Mouse (Mus musculus): ENCODE data around the gene Prl. TPM values are rescaled to one million over a fixed set of nuclear protein-coding genes. Genes with fewer than 3 reads are reported as not detected.
A peak's percentile ranks its signal among the peaks of the same experiment; 100 is the strongest.

Prl gene
- polyA plus RNA-seq (2014; fragmentation: Nextera tagmentation; extraction: Ambion mirVana): not detected in 2 replicates

DNA sequence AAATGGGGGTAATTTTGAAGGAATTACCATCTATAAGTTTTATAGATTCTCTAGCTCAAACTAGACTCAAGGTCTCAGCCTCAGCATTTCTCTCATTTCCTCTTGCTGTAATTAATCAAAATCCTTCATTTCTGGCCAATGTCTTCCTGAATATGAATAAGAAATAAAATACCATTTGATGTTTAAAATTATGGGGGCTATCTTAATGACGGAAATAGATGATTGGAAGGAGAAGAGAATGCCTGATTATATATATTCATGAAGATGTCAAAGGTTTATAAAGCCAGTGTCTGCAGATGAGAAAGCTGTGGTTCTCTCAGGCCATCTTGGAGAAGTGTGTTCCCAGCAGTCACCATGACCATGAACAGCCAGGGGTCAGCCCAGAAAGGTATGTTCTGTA lies at the start of gene Prl:
Prl (plus strand) TSS at position 301 of the 400 bp plus-strand sequence.
- Histone ChIP-seq H3K4me2 (ENCODE audit: low read length) (no peak within 1 kb of the TSS), H3K4me3 (ENCODE audit: low read depth, low read length) (no peak within 1 kb of the TSS), H3K4me1 (ENCODE audit: control insufficient read depth, insufficient read depth, low read length) (no peaks in the 10 kb centered on the region), H3K27ac (ENCODE audit: low read depth, low read length) (no peak within 1 kb of the TSS), H3K9ac (ENCODE audit: low read length) (no peak within 1 kb of the TSS), H3K36me3 (ENCODE audit: control insufficient read depth, insufficient read depth, low read length) (no peaks in the 10 kb centered on the region), H3K9me3 (replicated peaks; ENCODE audit: control insufficient read depth, low read length) (no peaks in the 10 kb centered on the region), H3K27me3 (replicated peaks; ENCODE audit: control insufficient read depth, insufficient read depth, low read length) (no peaks in the 10 kb centered on the region)
- 94% methylated on average over 1 of the region's 1 CpGs for WGBS
- ATAC-seq (no peak), DNase-seq (ENCODE audit: low spot score) (no peak)

DNA sequence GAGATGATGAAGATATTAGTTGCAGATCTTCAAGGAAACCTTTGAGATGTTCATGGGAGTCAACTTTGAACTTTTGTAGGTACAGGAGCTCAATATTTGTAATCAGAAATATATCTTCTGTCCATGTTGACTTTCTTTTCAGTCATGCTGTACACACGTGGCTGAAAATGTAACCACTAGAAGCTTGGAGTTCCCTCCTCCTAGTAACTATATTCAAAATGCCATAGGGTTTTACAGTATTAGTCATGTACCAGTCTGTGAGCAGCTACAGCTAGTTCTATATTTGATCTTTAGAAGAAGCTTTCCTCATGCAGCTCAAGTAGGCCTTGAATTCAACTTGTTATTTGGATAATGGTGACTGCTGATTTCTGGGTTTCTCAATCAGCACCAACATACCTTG lies 30.8 kb upstream of the Prl start:
- Histone ChIP-seq H3K36me3 (ENCODE audit: control insufficient read depth, insufficient read depth, low read length) (no peaks in the 10 kb centered on the region), H3K27me3 (replicated peaks; ENCODE audit: control insufficient read depth, insufficient read depth, low read length) (no peaks in the 10 kb centered on the region), H3K9me3 (replicated peaks; ENCODE audit: control insufficient read depth, low read length) (no peaks in the 10 kb centered on the region), H3K4me1 (ENCODE audit: control insufficient read depth, insufficient read depth, low read length) (no peaks in the 10 kb centered on the region), H3K4me2 (ENCODE audit: low read length) (no peak overlapping the region), H3K4me3 (ENCODE audit: low read depth, low read length) (no peak overlapping the region), H3K9ac (ENCODE audit: low read length) (no peak overlapping the region), H3K27ac (ENCODE audit: low read depth, low read length) (no peak overlapping the region)
- ATAC-seq: no peak
- WGBS: 74% methylated on average over 1 of the region's 1 CpGs
- DNase-seq (ENCODE audit: low spot score): no peak

DNA sequence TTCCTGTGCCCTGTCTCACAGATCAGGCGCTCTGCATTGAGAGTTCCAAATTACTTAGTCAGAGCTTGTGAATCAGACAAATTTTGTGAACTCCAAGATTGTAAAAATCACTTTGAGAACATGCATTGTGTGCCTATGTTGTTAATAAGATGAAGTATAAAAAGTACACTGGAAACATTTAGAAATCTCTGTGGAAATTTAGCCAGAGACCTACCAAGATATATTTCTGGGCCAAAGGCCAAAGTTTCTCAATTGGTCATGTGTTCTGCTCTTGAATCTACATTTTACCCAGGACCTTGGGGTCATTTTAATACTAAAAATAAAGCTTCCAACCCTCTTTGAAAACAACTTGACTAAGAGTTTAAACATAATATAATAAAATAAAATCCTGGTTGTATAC lies 30.0 kb upstream of the Prl start:
- DNase-seq (ENCODE audit: low spot score): no peak
- Histone ChIP-seq H3K9me3 (replicated peaks; ENCODE audit: control insufficient read depth, low read length) (no peaks in the 10 kb centered on the region), H3K4me2 (ENCODE audit: low read length) (no peak overlapping the region), H3K4me3 (ENCODE audit: low read depth, low read length) (no peak overlapping the region), H3K36me3 (ENCODE audit: control insufficient read depth, insufficient read depth, low read length) (no peaks in the 10 kb centered on the region), H3K4me1 (ENCODE audit: control insufficient read depth, insufficient read depth, low read length) (no peaks in the 10 kb centered on the region), H3K27me3 (replicated peaks; ENCODE audit: control insufficient read depth, insufficient read depth, low read length) (no peaks in the 10 kb centered on the region), H3K27ac (ENCODE audit: low read depth, low read length) (no peak overlapping the region), H3K9ac (ENCODE audit: low read length) (no peak overlapping the region)
- no peak for ATAC-seq
- 92% methylated on average over 1 of the region's 1 CpGs for WGBS

DNA sequence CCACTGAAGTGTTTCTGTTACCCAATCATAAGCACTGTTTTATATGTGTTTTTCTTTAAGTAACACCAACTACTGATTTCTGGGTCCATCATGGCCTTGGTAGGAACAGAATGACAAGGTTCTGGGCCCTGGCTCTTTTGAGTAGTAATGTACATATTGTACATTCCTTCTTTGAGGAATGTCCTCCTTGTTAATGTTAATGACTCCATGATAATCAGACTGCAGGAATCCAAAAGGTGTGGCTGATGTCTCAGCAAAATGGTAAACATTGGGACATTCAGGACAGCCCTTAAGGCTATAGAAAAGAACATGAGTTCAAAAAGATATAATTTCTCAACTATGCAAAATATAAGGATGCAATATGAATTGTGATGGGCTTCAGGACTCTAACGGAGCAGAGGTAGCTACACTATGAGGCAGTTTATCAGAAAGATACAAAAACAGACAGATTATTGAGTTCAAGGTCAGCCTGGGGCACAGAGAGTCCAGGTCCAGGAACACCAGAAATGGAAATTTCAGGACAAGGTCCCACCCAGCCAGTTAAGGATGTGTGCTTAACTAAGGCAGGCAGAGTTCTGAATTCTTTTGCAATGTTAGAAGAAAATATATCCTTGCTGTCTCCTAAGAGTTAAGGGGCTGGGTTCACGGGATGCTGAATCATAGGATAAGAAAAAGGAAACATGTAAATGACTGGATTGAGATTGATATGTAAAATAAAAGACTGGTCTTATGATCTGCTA lies 28.7 kb upstream of the Prl start:
- no peak for ATAC-seq
- H3K9ac ChIP-seq (ENCODE audit: low read length): no peak overlapping the region
- 90% methylated on average over 2 of the region's 2 CpGs for WGBS
- H3K36me3 ChIP-seq (ENCODE audit: control insufficient read depth, insufficient read depth, low read length): no peaks in the 10 kb centered on the region
- H3K4me2 ChIP-seq (ENCODE audit: low read length): no peak overlapping the region
- H3K9me3 ChIP-seq (replicated peaks; ENCODE audit: control insufficient read depth, low read length): no peaks in the 10 kb centered on the region
- DNase-seq (ENCODE audit: low spot score): no peak
- no peak overlapping the region for H3K27ac ChIP-seq (ENCODE audit: low read depth, low read length)
- H3K27me3 ChIP-seq (replicated peaks; ENCODE audit: control insufficient read depth, insufficient read depth, low read length): no peaks in the 10 kb centered on the region
- no peak overlapping the region for H3K4me3 ChIP-seq (ENCODE audit: low read depth, low read length)
- H3K4me1 ChIP-seq (ENCODE audit: control insufficient read depth, insufficient read depth, low read length): no peaks in the 10 kb centered on the region

DNA sequence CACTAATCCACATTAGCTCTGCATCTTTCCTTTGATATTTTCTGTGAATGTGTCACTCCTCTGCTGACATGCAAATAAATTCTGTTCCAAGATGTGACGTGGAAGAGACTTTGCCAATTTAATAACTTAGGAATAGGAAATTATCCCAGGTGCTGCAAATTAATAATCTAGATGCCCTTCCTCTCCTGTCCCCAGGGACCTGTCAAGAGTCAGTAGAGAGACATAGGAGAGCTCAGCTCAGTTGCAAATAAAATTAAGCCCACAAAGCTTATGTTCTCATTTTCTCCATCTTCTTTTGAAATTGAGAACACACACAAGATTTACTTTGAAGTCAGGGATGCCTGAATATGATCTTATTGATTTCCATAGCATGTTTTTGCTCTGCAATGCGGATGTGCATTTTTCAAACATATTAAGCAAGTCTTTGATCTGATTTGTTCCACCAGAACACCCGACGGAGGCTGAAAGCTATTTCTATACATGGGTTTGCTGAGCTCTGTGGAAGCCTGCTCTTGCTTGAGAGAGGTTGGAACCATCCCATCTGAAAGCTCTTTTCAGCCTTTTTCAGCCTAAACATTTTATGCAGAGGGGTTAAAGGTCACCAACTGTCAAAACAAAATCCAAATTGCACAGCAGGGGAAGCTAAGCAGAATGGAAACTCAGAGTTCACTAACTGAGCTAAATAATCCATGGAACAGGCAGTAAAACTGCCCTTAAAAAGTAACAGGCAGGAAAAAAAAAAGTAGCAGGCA lies 26.1 kb upstream of the Prl start:
- ATAC-seq: no peak
- WGBS: 8% methylated on average over 4 of the region's 4 CpGs
- Histone ChIP-seq H3K4me2 (ENCODE audit: low read length) (no peak overlapping the region), H3K9me3 (replicated peaks; ENCODE audit: control insufficient read depth, low read length) (no peaks in the 10 kb centered on the region), H3K4me3 (ENCODE audit: low read depth, low read length) (no peak overlapping the region), H3K27ac (ENCODE audit: low read depth, low read length) (no peak overlapping the region), H3K36me3 (ENCODE audit: control insufficient read depth, insufficient read depth, low read length) (no peaks in the 10 kb centered on the region), H3K4me1 (ENCODE audit: control insufficient read depth, insufficient read depth, low read length) (no peaks in the 10 kb centered on the region), H3K9ac (ENCODE audit: low read length) (no peak overlapping the region), H3K27me3 (replicated peaks; ENCODE audit: control insufficient read depth, insufficient read depth, low read length) (no peaks in the 10 kb centered on the region)
- DNase-seq (ENCODE audit: low spot score): peak; percentile 46

DNA sequence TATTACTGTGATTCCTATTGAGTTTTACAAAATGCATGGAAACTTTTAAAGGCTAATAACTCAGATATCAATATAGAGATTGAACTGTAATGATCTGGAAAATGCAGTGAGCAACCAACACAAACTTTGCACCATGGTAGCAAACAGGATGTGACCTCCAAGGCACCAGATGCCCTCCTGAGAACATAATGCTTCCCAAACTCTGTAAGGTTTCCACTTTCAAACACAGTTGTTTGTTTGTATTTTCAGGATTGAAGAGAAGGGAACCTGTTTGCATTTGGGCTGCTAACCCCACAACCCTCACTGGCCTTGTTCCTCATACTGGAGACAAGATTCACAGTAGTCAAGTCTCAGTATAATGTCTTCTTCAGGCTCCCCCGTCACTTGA lies 25.5 kb upstream of the Prl start:
- no peaks in the 10 kb centered on the region for H3K4me1 ChIP-seq (ENCODE audit: control insufficient read depth, insufficient read depth, low read length)
- H3K9me3 ChIP-seq (replicated peaks; ENCODE audit: control insufficient read depth, low read length): no peaks in the 10 kb centered on the region
- WGBS: 54% methylated on average over 1 of the region's 1 CpGs
- H3K27me3 ChIP-seq (replicated peaks; ENCODE audit: control insufficient read depth, insufficient read depth, low read length): no peaks in the 10 kb centered on the region
- no peaks in the 10 kb centered on the region for H3K36me3 ChIP-seq (ENCODE audit: control insufficient read depth, insufficient read depth, low read length)
- ATAC-seq: no peak
- H3K4me2 ChIP-seq (ENCODE audit: low read length): no peak overlapping the region
- no peak for DNase-seq (ENCODE audit: low spot score)
- no peak overlapping the region for H3K4me3 ChIP-seq (ENCODE audit: low read depth, low read length)
- no peak overlapping the region for H3K9ac ChIP-seq (ENCODE audit: low read length)
- no peak overlapping the region for H3K27ac ChIP-seq (ENCODE audit: low read depth, low read length)

- H3K9ac ChIP-seq (ENCODE audit: low read length): no peak overlapping the region
- no peaks in the 10 kb centered on the region for H3K9me3 ChIP-seq (replicated peaks; ENCODE audit: control insufficient read depth, low read length)
- no peak overlapping the region for H3K27ac ChIP-seq (ENCODE audit: low read depth, low read length)
- H3K4me1 ChIP-seq (ENCODE audit: control insufficient read depth, insufficient read depth, low read length): no peaks in the 10 kb centered on the region
- WGBS: 87% methylated on average over 2 of the region's 2 CpGs
- H3K4me2 ChIP-seq (ENCODE audit: low read length): no peak overlapping the region
- no peaks in the 10 kb centered on the region for H3K36me3 ChIP-seq (ENCODE audit: control insufficient read depth, insufficient read depth, low read length)
- ATAC-seq (no peak), DNase-seq (ENCODE audit: low spot score) (no peak)
- H3K4me3 ChIP-seq (ENCODE audit: low read depth, low read length): no peak overlapping the region
- H3K27me3 ChIP-seq (replicated peaks; ENCODE audit: control insufficient read depth, insufficient read depth, low read length): no peaks in the 10 kb centered on the region
Measured at GRCm38 (mm10) chr13:27032998-27033397, 24.4 kb upstream of the Prl start.

GRCm38 (mm10) chr13:27042185-27042584 lies 15.2 kb upstream of the Prl start:
- H3K36me3 ChIP-seq (ENCODE audit: control insufficient read depth, insufficient read depth, low read length): no peaks in the 10 kb centered on the region
- H3K9ac ChIP-seq (ENCODE audit: low read length): no peak overlapping the region
- no peak for DNase-seq (ENCODE audit: low spot score)
- no peak overlapping the region for H3K4me2 ChIP-seq (ENCODE audit: low read length)
- no peak overlapping the region for H3K27ac ChIP-seq (ENCODE audit: low read depth, low read length)
- H3K4me3 ChIP-seq (ENCODE audit: low read depth, low read length): no peak overlapping the region
- no peaks in the 10 kb centered on the region for H3K27me3 ChIP-seq (replicated peaks; ENCODE audit: control insufficient read depth, insufficient read depth, low read length)
- ATAC-seq: no peak
- no peaks in the 10 kb centered on the region for H3K4me1 ChIP-seq (ENCODE audit: control insufficient read depth, insufficient read depth, low read length)
- H3K9me3 ChIP-seq (replicated peaks; ENCODE audit: control insufficient read depth, low read length): no peaks in the 10 kb centered on the region
- 88% methylated on average over 2 of the region's 2 CpGs for WGBS

DNA sequence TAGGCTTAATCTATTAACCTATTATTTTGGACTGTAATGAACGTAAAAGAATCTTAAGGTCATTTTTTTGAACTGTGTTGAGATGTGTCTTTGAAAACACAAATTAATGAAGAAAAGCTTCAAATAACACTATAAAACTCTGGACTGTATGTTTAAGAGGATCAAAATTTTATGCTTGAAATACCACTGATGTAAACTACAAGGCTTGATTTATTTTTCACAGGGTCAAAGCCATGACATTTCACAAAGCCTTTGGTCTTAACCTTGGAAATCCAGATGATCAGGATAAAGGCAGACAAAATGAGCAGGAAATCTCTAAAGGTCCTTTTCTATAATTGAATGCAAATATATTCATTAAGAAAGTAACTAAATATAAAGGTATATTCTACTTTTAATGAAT lies 14.0 kb upstream of the Prl start:
- Histone ChIP-seq H3K4me2 (ENCODE audit: low read length) (no peak overlapping the region), H3K27ac (ENCODE audit: low read depth, low read length) (no peak overlapping the region), H3K4me1 (ENCODE audit: control insufficient read depth, insufficient read depth, low read length) (no peaks in the 10 kb centered on the region), H3K27me3 (replicated peaks; ENCODE audit: control insufficient read depth, insufficient read depth, low read length) (no peaks in the 10 kb centered on the region), H3K4me3 (ENCODE audit: low read depth, low read length) (no peak overlapping the region), H3K9me3 (replicated peaks; ENCODE audit: control insufficient read depth, low read length) (no peaks in the 10 kb centered on the region), H3K36me3 (ENCODE audit: control insufficient read depth, insufficient read depth, low read length) (no peaks in the 10 kb centered on the region), H3K9ac (ENCODE audit: low read length) (no peak overlapping the region)
- DNase-seq (ENCODE audit: low spot score): no peak
- 78% methylated on average over 1 of the region's 1 CpGs for WGBS
- ATAC-seq: no peak

All from forebrain, embryonic 14.5 days (tissue).